Mouse (Mus musculus): ENCODE measurements around the gene B3galt5. TPM values are rescaled to one million over a fixed set of nuclear protein-coding genes. Genes with fewer than 3 reads are reported as not detected.
A peak's percentile ranks its signal among the peaks of the same experiment; 100 is the strongest.

The B3galt5 gene
- polyA plus RNA-seq, 1 experiment from 2014 or later, result 6.4 TPM

DNA sequence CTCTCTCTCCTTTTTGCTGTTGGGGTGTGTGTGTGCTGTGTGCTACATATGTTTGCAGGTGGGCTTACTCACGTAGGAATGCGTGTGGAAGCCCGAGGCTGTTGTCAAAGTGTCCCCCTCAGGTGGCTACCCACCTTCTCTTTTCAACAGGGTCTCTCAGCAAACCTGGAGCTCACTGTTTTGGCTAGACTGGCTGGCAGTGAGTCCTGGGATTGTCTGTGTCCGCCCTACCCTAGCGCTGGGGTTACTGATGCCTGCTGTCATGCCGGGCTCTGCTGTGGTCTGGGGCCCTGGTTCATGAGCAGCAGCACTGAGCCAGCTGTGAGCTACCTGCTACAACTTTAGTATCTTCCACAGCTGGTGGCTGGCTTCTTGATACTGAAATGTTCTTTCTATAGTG lies 8.9 kb downstream of the B3galt5 start:
- no peaks in the 10 kb centered on the region for H3K27me3 ChIP-seq (replicated peaks; ENCODE audit: control insufficient read depth, insufficient read depth, low read length)
- H3K4me2 ChIP-seq (ENCODE audit: low read length), result no peak overlapping the region
- H3K9me3 ChIP-seq (ENCODE audit: control insufficient read depth, low read length), result peaks cover 3% of the 10 kb centered on the region; the same call in 1 of the 2 replicates
- no peak overlapping the region for H3K9ac ChIP-seq (ENCODE audit: low read depth, low read length)
- WGBS, result 80% methylated on average over 6 of the region's 6 CpGs
- H3K27ac ChIP-seq (ENCODE audit: low read depth, low read length), result no peak overlapping the region
- ATAC-seq, result no peak
- no peaks in the 10 kb centered on the region for H3K4me1 ChIP-seq (ENCODE audit: control insufficient read depth, insufficient read depth, low read depth, low read length)
- H3K36me3 ChIP-seq (ENCODE audit: control insufficient read depth, insufficient read depth, low read length), result no peaks in the 10 kb centered on the region
- no peak overlapping the region for H3K4me3 ChIP-seq (ENCODE audit: low read length)

DNA sequence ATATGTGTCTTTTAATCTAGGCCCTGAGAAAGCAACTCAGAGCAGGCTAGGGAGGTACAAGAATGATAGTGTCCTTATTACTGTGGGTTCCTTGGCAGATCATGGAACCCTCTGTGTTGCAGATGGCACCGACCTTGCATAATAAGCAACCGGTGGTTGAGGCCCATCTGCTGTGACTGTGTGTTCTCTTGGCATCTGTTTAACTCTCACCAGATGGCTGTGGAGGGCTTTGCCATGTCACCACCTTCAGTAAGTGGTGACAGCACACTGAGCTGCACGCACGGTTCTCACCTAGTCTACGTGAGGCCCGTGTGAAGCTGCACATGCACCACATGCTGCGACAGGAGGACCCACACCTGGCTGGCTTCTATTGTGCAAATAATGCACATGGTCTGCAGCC lies 14.0 kb downstream of the B3galt5 start:
- WGBS, result 56% methylated on average over 7 of the region's 7 CpGs
- ATAC-seq, result peak; percentile 82
- H3K36me3 ChIP-seq (ENCODE audit: control insufficient read depth, insufficient read depth, low read length), result no peaks in the 10 kb centered on the region
- no peak overlapping the region for H3K9ac ChIP-seq (ENCODE audit: low read depth, low read length)
- no peak overlapping the region for H3K4me2 ChIP-seq (ENCODE audit: low read length)
- H3K27me3 ChIP-seq (replicated peaks; ENCODE audit: control insufficient read depth, insufficient read depth, low read length), result no peaks in the 10 kb centered on the region
- no peak overlapping the region for H3K4me3 ChIP-seq (ENCODE audit: low read length)
- H3K9me3 ChIP-seq (ENCODE audit: control insufficient read depth, low read length), result peaks cover 3% of the 10 kb centered on the region; the same call in 1 of the 2 replicates
- H3K27ac ChIP-seq (ENCODE audit: low read depth, low read length), result no peak overlapping the region
- H3K4me1 ChIP-seq (ENCODE audit: control insufficient read depth, insufficient read depth, low read depth, low read length), result no peaks in the 10 kb centered on the region

DNA sequence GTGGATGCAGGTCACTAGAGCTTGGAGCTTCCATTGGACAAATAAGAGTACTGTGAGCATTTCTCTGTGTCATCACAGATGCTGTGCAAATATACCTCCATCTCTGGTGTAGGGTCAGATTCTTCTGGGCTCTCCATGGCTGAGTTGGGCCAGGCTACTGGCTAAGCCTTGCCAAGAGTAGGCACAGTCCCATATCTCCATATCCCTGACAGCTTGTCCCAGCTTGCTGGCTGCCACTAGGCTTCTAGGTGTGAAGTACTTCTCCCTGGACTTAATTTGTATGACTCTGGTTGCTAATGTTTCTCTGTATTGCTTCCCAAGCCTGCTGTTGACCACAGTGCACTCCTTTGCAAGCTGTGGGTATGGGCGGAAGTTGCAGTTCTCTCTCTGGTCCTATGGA lies 16.5 kb downstream of the B3galt5 start:
- ATAC-seq, result no peak
- no peak overlapping the region for H3K4me3 ChIP-seq (ENCODE audit: low read length)
- no peak overlapping the region for H3K9ac ChIP-seq (ENCODE audit: low read depth, low read length)
- WGBS, result 89% methylated on average over 1 of the region's 1 CpGs
- no peak overlapping the region for H3K4me2 ChIP-seq (ENCODE audit: low read length)
- H3K36me3 ChIP-seq (ENCODE audit: control insufficient read depth, insufficient read depth, low read length), result no peaks in the 10 kb centered on the region
- H3K4me1 ChIP-seq (ENCODE audit: control insufficient read depth, insufficient read depth, low read depth, low read length), result no peaks in the 10 kb centered on the region
- no peaks in the 10 kb centered on the region for H3K27me3 ChIP-seq (replicated peaks; ENCODE audit: control insufficient read depth, insufficient read depth, low read length)
- H3K9me3 ChIP-seq (ENCODE audit: control insufficient read depth, low read length), result peaks cover 3% of the 10 kb centered on the region; the same call in 1 of the 2 replicates
- H3K27ac ChIP-seq (ENCODE audit: low read depth, low read length), result no peak overlapping the region

DNA sequence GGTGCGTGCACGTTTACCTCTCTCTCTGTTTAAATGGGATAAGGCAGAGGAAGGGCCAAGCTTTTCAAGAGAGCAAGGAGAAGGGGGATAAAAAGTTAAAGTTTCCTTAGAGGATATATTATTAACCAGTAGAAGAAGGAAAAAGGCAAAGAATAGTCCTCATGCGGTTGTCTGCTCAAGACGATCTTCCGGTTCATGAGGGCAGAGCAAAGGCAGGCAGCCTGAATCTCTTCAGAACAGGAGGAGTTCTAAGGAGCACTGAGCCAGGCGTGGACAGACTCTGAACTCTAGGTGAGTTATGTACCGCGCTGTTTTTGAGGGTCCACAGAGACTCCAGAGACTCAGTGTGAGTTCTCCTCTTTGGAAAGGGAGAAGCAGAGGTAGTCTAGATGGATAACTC lies 22.8 kb downstream of the B3galt5 start:
- no peak overlapping the region for H3K27ac ChIP-seq (ENCODE audit: low read depth, low read length)
- no peak overlapping the region for H3K4me3 ChIP-seq (ENCODE audit: low read length)
- no peaks in the 10 kb centered on the region for H3K4me1 ChIP-seq (ENCODE audit: control insufficient read depth, insufficient read depth, low read depth, low read length)
- no peak for ATAC-seq
- H3K9me3 ChIP-seq (ENCODE audit: control insufficient read depth, low read length), result no peaks in the 10 kb centered on the region
- no peaks in the 10 kb centered on the region for H3K36me3 ChIP-seq (ENCODE audit: control insufficient read depth, insufficient read depth, low read length)
- 91% methylated on average over 8 of the region's 8 CpGs for WGBS
- no peaks in the 10 kb centered on the region for H3K27me3 ChIP-seq (replicated peaks; ENCODE audit: control insufficient read depth, insufficient read depth, low read length)
- no peak overlapping the region for H3K4me2 ChIP-seq (ENCODE audit: low read length)
- H3K9ac ChIP-seq (ENCODE audit: low read depth, low read length), result no peak overlapping the region

DNA sequence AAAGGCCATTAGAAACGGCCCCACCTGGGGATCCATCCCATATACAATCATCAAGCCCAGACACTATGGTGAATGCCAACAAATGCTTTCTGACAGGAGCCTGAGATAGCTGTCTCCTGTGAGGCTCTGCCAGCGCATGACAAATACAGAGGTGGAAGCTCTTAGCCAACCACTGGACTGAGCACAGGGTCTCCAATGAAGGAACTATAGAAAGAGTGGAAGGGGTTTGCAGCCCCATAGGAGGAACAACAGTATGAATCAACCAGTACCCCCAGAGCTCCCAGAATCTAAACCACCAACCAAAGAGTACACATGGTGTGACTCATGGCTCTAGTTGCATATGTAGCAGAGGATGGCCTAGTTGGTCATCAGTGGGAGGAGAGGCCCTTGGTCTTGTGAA lies 36.1 kb downstream of the B3galt5 start:
- Histone ChIP-seq H3K4me1 (ENCODE audit: control insufficient read depth, insufficient read depth, low read depth, low read length) (peaks cover 3% of the 10 kb centered on the region; the same call in 1 of the 2 replicates), H3K27me3 (replicated peaks; ENCODE audit: control insufficient read depth, insufficient read depth, low read length) (no peaks in the 10 kb centered on the region; the same call in 1 of the 2 replicates), H3K36me3 (ENCODE audit: control insufficient read depth, insufficient read depth, low read length) (no peaks in the 10 kb centered on the region), H3K27ac (ENCODE audit: low read depth, low read length) (no peak overlapping the region), H3K9ac (ENCODE audit: low read depth, low read length) (no peak overlapping the region), H3K4me2 (ENCODE audit: low read length) (no peak overlapping the region), H3K4me3 (ENCODE audit: low read length) (no peak overlapping the region), H3K9me3 (ENCODE audit: control insufficient read depth, low read length) (no peaks in the 10 kb centered on the region)
- 92% methylated on average over 2 of the region's 2 CpGs for WGBS
- ATAC-seq, result no peak

DNA sequence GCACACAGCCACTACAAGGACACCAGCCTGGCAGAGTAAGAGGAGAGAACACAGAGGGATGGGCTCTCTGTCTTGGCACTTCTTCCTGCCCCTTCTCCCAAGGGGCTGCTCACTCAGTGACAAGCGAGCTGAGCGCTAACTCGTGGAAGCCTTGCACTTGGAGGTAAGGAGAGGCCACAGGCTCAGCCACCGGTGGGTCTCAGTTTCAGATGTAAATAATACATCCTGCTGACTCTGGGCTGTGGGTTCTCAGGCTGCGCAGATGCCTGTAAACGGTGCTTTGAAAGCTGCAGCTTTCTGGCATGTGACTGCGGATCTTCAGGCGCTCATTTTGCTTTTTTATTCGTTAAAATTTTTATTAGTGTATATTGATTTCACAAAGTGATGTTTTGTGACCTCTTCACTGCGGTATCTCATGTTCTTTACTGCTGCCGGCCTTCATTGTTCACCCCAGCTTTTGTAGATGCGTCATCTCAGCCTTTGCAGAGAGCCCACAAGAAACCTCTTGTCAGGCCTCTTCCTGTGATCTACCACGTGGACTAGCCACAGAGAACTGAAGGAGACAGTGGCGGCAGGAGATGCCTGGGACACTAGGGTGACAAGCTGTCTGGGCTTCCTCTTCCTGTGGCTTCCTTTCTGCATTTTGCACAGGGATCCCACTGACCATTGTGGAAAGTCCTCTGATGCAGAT lies 37.5 kb downstream of the B3galt5 start:
- 54% methylated on average over 14 of the region's 14 CpGs for WGBS
- no peak overlapping the region for H3K9ac ChIP-seq (ENCODE audit: low read depth, low read length)
- ATAC-seq, result no peak

DNA sequence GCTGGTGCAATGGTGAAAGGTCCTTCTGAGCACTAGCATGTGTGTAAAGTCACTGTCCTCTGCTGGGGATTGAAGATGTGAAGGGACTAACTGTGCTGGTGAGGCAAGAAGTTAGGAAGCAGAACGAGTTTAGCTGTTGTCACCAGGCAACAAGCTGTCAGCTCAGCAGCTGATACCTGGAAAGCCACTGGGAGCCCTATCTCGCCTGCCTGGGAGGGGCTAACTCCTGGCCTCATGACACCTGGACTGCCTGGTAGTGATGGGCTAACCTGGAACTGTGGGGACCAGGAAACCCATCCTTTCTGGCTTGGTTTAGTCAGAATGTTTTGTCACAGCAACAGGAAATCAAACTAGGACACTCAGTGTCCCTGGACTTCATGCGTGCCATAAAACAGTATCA lies 41.0 kb downstream of the B3galt5 start:
- Histone ChIP-seq H3K9ac (ENCODE audit: low read depth, low read length) (no peak overlapping the region), H3K27me3 (replicated peaks; ENCODE audit: control insufficient read depth, insufficient read depth, low read length) (no peaks in the 10 kb centered on the region; the same call in 1 of the 2 replicates)

More for the DNA sequence above, 37.5 kb downstream of the B3galt5 start:
- Histone ChIP-seq H3K27ac (ENCODE audit: low read depth, low read length) (no peak overlapping the region), H3K27me3 (replicated peaks; ENCODE audit: control insufficient read depth, insufficient read depth, low read length) (no peaks in the 10 kb centered on the region; the same call in 1 of the 2 replicates), H3K4me1 (ENCODE audit: control insufficient read depth, insufficient read depth, low read depth, low read length) (peaks cover 3% of the 10 kb centered on the region; the same call in 1 of the 2 replicates), H3K36me3 (ENCODE audit: control insufficient read depth, insufficient read depth, low read length) (no peaks in the 10 kb centered on the region), H3K9me3 (ENCODE audit: control insufficient read depth, low read length) (no peaks in the 10 kb centered on the region), H3K4me2 (ENCODE audit: low read length) (no peak overlapping the region), H3K4me3 (ENCODE audit: low read length) (no peak overlapping the region)

DNA sequence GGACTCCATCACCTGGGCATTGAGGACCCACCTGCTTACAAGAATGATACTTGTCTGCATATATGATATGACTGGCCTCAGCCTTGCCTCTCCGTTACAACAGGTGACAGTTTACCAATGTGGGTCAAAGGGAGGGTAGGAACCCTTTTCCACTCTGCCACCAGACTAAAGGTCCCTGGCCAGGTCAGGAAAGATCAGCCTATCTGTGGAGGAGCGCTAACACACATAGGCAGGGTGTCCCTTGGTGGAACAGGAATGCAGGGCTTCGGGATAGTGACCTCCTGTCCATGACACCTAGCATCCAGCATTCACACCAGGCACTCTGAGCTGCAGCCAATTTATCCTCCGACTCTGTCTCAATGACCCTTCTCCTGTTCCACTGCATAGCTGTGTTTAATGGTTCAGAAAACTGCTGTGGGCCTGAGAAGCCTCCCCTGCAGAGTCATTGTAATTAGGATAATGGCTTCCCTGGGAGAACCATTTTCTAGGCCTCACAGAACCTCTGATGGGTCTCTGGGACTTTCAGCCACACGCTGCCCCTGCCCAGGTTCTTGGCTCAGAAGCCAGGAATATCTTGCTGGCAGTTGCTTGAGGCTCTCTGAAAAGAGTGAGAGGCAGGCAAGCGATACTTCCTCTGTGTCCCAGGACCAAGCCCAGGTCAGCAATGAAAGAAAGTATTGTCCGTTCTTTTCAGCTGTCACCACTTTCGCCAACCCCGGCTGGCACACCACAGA lies 43.1 kb downstream of the B3galt5 start:
- no peaks in the 10 kb centered on the region for H3K36me3 ChIP-seq (ENCODE audit: control insufficient read depth, insufficient read depth, low read length)
- H3K4me2 ChIP-seq (ENCODE audit: low read length), result no peak overlapping the region
- H3K9ac ChIP-seq (ENCODE audit: low read depth, low read length), result no peak overlapping the region
- H3K9me3 ChIP-seq (ENCODE audit: control insufficient read depth, low read length), result no peaks in the 10 kb centered on the region
- H3K4me3 ChIP-seq (ENCODE audit: low read length), result no peak overlapping the region
- no peaks in the 10 kb centered on the region; the same call in 1 of the 2 replicates for H3K27me3 ChIP-seq (replicated peaks; ENCODE audit: control insufficient read depth, insufficient read depth, low read length)
- 21% methylated on average over 9 of the region's 9 CpGs for WGBS
- no peak overlapping the region for H3K27ac ChIP-seq (ENCODE audit: low read depth, low read length)
- peaks cover 11% of the 10 kb centered on the region for H3K4me1 ChIP-seq (ENCODE audit: control insufficient read depth, insufficient read depth, low read depth, low read length)
- ATAC-seq, result peak; percentile 59

More for the DNA sequence above, 41.0 kb downstream of the B3galt5 start:
- Histone ChIP-seq H3K4me2 (ENCODE audit: low read length) (no peak overlapping the region), H3K4me1 (ENCODE audit: control insufficient read depth, insufficient read depth, low read depth, low read length) (peaks cover 14% of the 10 kb centered on the region), H3K27ac (ENCODE audit: low read depth, low read length) (no peak overlapping the region), H3K36me3 (ENCODE audit: control insufficient read depth, insufficient read depth, low read length) (no peaks in the 10 kb centered on the region), H3K9me3 (ENCODE audit: control insufficient read depth, low read length) (no peaks in the 10 kb centered on the region), H3K4me3 (ENCODE audit: low read length) (no peak overlapping the region)
- WGBS, result 69% methylated on average over 3 of the region's 3 CpGs
- ATAC-seq, result no peak

All from hindbrain, embryonic 16.5 days (tissue).